Mouse (Mus musculus) stomach, embryonic 15.5 days (tissue): ENCODE data around the gene Unkl. TPM values are rescaled to one million over a fixed set of nuclear protein-coding genes. Genes with fewer than 3 reads are reported as not detected.
"Not testable (repeated sequence)": the region's sequence is repeated elsewhere in the genome, so short reads cannot be mapped to it uniquely, and the experiment has no call there.

ENCODE experiments used
- ATAC-seq: fragments of 200-750 bp; cut with Nextera tagmentation; 2 replicates; pipeline ENCODE4 v1.8.0; 2017; ENCODE audit warnings: low read depth, moderate number of reproducible peaks, moderate TSS enrichment; ENCODE audit not compliant: insufficient read depth, low FRiP score
- H3K27ac ChIP-seq: fragments of 300-500 bp; sonication (generic); 2 replicates; pipeline ENCODE4 v1.5.1; 2015; ENCODE audit warnings: mild to moderate bottlenecking, inconsistent platforms
- H3K27me3 ChIP-seq: fragments of 300-500 bp; sonication (generic); replicated peaks from 2 replicates; pipeline ENCODE4 v1.6.1; 2015; ENCODE audit warnings: inconsistent platforms
- H3K36me3 ChIP-seq: fragments of 300-500 bp; sonication (generic); 2 replicates; pipeline ENCODE4 v1.6.1; 2015; ENCODE audit warnings: inconsistent platforms
- H3K4me1 ChIP-seq: fragments of 300-500 bp; sonication (generic); 2 replicates; pipeline ENCODE4 v1.6.1; 2015; ENCODE audit warnings: inconsistent platforms
- H3K4me2 ChIP-seq: fragments of 300-500 bp; sonication (generic); 2 replicates; pipeline ENCODE4 v1.6.1; 2015; ENCODE audit warnings: mild to moderate bottlenecking, inconsistent platforms
- H3K4me3 ChIP-seq: fragments of 300-500 bp; sonication (generic); replicated peaks from 2 replicates; pipeline ENCODE4 v1.5.1; 2015; ENCODE audit warnings: inconsistent platforms
- H3K9ac ChIP-seq: fragments of 300-500 bp; sonication (generic); 2 replicates; pipeline ENCODE4 v1.6.1; 2015; ENCODE audit warnings: inconsistent platforms
- H3K9me3 ChIP-seq: fragments of 300-500 bp; sonication (generic); 2 replicates; pipeline ENCODE4 v1.6.1; 2016; ENCODE audit warnings: inconsistent platforms
- WGBS: fragments of 180-500 bp; shearing (Covaris S2); methylation state at CpG from one replicate; pipeline ENCODE4 v1.1.7; 2015; 5-methylcytosine and 5-hydroxymethylcytosine counted together
- polyA plus RNA-seq: library from polyadenylated mRNA; unstranded; fragments of >200 nt; fragmentation: Nextera tagmentation; extraction: Ambion mirVana; gene quantifications from 2 replicates; pipeline ENCODE4 v1.2.1, GENCODE M21; 2015

Unkl gene
- polyA plus RNA-seq, 1 experiment from 2014 or later = 7.2 TPM

- peak; percentile 81 for ATAC-seq
- 1% methylated on average over 16 of the region's 30 CpGs for WGBS
- H3K9ac ChIP-seq = no peak overlapping the region
- H3K9me3 ChIP-seq = no peaks in the 10 kb centered on the region
- peak overlapping the region; percentile 46 for H3K4me3 ChIP-seq
- H3K36me3 ChIP-seq = peaks cover 16% of the 10 kb centered on the region
- H3K4me1 ChIP-seq = peaks cover 14% of the 10 kb centered on the region
- no peak overlapping the region for H3K27ac ChIP-seq
- H3K27me3 ChIP-seq = no peaks in the 10 kb centered on the region
- peak overlapping the region; percentile 76 for H3K4me2 ChIP-seq
These were observed 33.8 kb downstream of the Unkl start for GRCm38 (mm10) chr17:25221821-25222503.

- WGBS = 13% methylated on average over 14 of the region's 28 CpGs
- peaks cover 14% of the 10 kb centered on the region for H3K36me3 ChIP-seq
- H3K4me1 ChIP-seq = peaks cover 14% of the 10 kb centered on the region
- H3K4me2 ChIP-seq = peak overlapping the region; percentile 76
- H3K4me3 ChIP-seq = peak overlapping the region; percentile 33
- H3K27me3 ChIP-seq, H3K9me3 ChIP-seq: not testable (repeated sequence)
- H3K9ac ChIP-seq = peak overlapping the region; percentile 25; the same call in 1 of the 2 replicates
- peak overlapping the region; percentile 48; the same call in 1 of the 2 replicates for H3K27ac ChIP-seq
- ATAC-seq = peak; percentile 77
These were observed 34.3 kb downstream of the Unkl start for GRCm38 (mm10) chr17:25222504-25222940.

- peak; percentile 30; the same call in 1 of the 2 replicates for ATAC-seq
- peak overlapping the region; percentile 48; the same call in 1 of the 2 replicates for H3K27ac ChIP-seq
- WGBS = 58% methylated on average over 6 of the region's 6 CpGs
- no peaks in the 10 kb centered on the region for H3K9me3 ChIP-seq
- peaks cover 14% of the 10 kb centered on the region for H3K4me1 ChIP-seq
- H3K36me3 ChIP-seq = peaks cover 11% of the 10 kb centered on the region
- peak overlapping the region; percentile 33 for H3K4me3 ChIP-seq
- peak overlapping the region; percentile 25; the same call in 1 of the 2 replicates for H3K9ac ChIP-seq
- no peaks in the 10 kb centered on the region for H3K27me3 ChIP-seq
- H3K4me2 ChIP-seq = peak overlapping the region; percentile 76
These were observed 34.9 kb downstream of the Unkl start for GRCm38 (mm10) chr17:25222951-25223601.

GRCm38 (mm10) chr17:25224586-25225222 is 36.5 kb downstream of the Unkl start:
- Histone ChIP-seq H3K4me3 (no peak overlapping the region), H3K9me3 (no peaks in the 10 kb centered on the region), H3K4me2 (no peak overlapping the region), H3K36me3 (peaks cover 10% of the 10 kb centered on the region), H3K9ac (no peak overlapping the region), H3K4me1 (peaks cover 14% of the 10 kb centered on the region), H3K27me3 (no peaks in the 10 kb centered on the region), H3K27ac (no peak overlapping the region)
- 86% methylated on average over 7 of the region's 7 CpGs for WGBS
- ATAC-seq = no peak

- no peaks in the 10 kb centered on the region for H3K27me3 ChIP-seq
- H3K27ac ChIP-seq = no peak overlapping the region
- 84% methylated on average over 4 of the region's 4 CpGs for WGBS
- H3K4me2 ChIP-seq = no peak overlapping the region
- H3K9me3 ChIP-seq = no peaks in the 10 kb centered on the region
- H3K4me1 ChIP-seq = peaks cover 14% of the 10 kb centered on the region
- peaks cover 10% of the 10 kb centered on the region; the same call in 1 of the 2 replicates for H3K36me3 ChIP-seq
- no peak for ATAC-seq
- H3K4me3 ChIP-seq = no peak overlapping the region
- no peak overlapping the region for H3K9ac ChIP-seq
These were observed 37.5 kb downstream of the Unkl start for GRCm38 (mm10) chr17:25225659-25226058.

- Histone ChIP-seq H3K9ac (no peak overlapping the region), H3K27me3 (no peaks in the 10 kb centered on the region), H3K9me3 (no peaks in the 10 kb centered on the region), H3K36me3 (peaks cover 13% of the 10 kb centered on the region), H3K27ac (no peak overlapping the region), H3K4me3 (no peak overlapping the region), H3K4me1 (0 out of 2 replicates have a peak, but pooled peaks cover under 1% of the 10 kb centered on the region), H3K4me2 (no peak overlapping the region)
- 83% methylated on average over 5 of the region's 5 CpGs for WGBS
- no peak for ATAC-seq
These were observed 39.8 kb downstream of the Unkl start for GRCm38 (mm10) chr17:25227991-25228390.

GRCm38 (mm10) chr17:25230014-25230655 is 41.9 kb downstream of the Unkl start:
- peaks cover 20% of the 10 kb centered on the region for H3K36me3 ChIP-seq
- H3K4me1 ChIP-seq, H3K9ac ChIP-seq, H3K4me2 ChIP-seq, H3K9me3 ChIP-seq, H3K4me3 ChIP-seq, ATAC-seq, H3K27me3 ChIP-seq, H3K27ac ChIP-seq: not testable (repeated sequence)
- 73% methylated on average over 17 of the region's 17 CpGs for WGBS

GRCm38 (mm10) chr17:25230700-25231099 is 42.5 kb downstream of the Unkl start:
- Histone ChIP-seq H3K36me3 (peaks cover 21% of the 10 kb centered on the region), H3K9ac (no peak overlapping the region), H3K4me2 (no peak overlapping the region), H3K4me3 (no peak overlapping the region), H3K27me3 (no peaks in the 10 kb centered on the region), H3K27ac (no peak overlapping the region), H3K4me1 (no peaks in the 10 kb centered on the region), H3K9me3 (no peaks in the 10 kb centered on the region)
- ATAC-seq = no peak
- WGBS = 93% methylated on average over 3 of the region's 3 CpGs

- not testable (repeated sequence) for H3K9me3 ChIP-seq, ATAC-seq, H3K9ac ChIP-seq, H3K4me3 ChIP-seq, H3K4me1 ChIP-seq, H3K27me3 ChIP-seq, H3K27ac ChIP-seq, H3K4me2 ChIP-seq
- H3K36me3 ChIP-seq = peaks cover 21% of the 10 kb centered on the region
- WGBS = 96% methylated on average over 7 of the region's 11 CpGs
These were observed 43.4 kb downstream of the Unkl start for GRCm38 (mm10) chr17:25231621-25232020.

- no peak for ATAC-seq
These were observed 47.4 kb downstream of the Unkl start for GRCm38 (mm10) chr17:25235635-25236034.

GRCm38 (mm10) chr17:25239695-25240636 is 51.8 kb downstream of the Unkl start, which contains the start of the genes Gnptg and Tsr3:
Gene Gnptg (minus strand): TSS chr17:25240124.
Gene Tsr3 (plus strand): TSS chr17:25240170.
- under 1% methylated on average over 80 of the region's 80 CpGs for WGBS
- H3K4me3 ChIP-seq = peak within 1 kb of the TSS; percentile 95
- H3K4me2 ChIP-seq = peak within 1 kb of the TSS; percentile 91
- H3K4me1 ChIP-seq = peaks cover 17% of the 10 kb centered on the region
- no peaks in the 10 kb centered on the region for H3K9me3 ChIP-seq
- H3K27ac ChIP-seq = peak within 1 kb of the TSS; percentile 85
- ATAC-seq = peak; percentile 81
- no peaks in the 10 kb centered on the region for H3K27me3 ChIP-seq
- peaks cover 16% of the 10 kb centered on the region for H3K36me3 ChIP-seq
- H3K9ac ChIP-seq = peak within 1 kb of the TSS; percentile 99

More at GRCm38 (mm10) chr17:25235635-25236034, 47.4 kb downstream of the Unkl start:
- WGBS = 86% methylated on average over 9 of the region's 9 CpGs
- Histone ChIP-seq H3K4me2 (no peak overlapping the region), H3K27me3 (no peaks in the 10 kb centered on the region), H3K9me3 (no peaks in the 10 kb centered on the region), H3K27ac (no peak overlapping the region), H3K4me3 (no peak overlapping the region), H3K36me3 (peaks cover 12% of the 10 kb centered on the region), H3K9ac (no peak overlapping the region), H3K4me1 (peaks cover 7% of the 10 kb centered on the region)
